Mouse (Mus musculus): ENCODE measurements at regions not wholly inside any gene's neighbourhood (a gene's known extent, or its start where the extent isn't known, plus 50 kb on each side); places are given as distances from the start of the nearest gene placed in this dataset.

GRCm38 (mm10) chr1:76638010-76638400 lies 876.9 kb downstream of the Epha4 start:
- TF ChIP-seq CTCF (IDR thresholded peaks at IDR 0.05; ENCODE audit: extremely low read depth, insufficient read length, insufficient replicate concordance, low read depth, low read length) (no peak), POLR2A (IDR thresholded peaks at IDR 0.05; ENCODE audit: low read depth, low read length) (no peak)
